Mouse (Mus musculus) limb, embryonic 13.5 days (tissue): ENCODE results near the gene Cdh4. TPM values are rescaled to one million over a fixed set of nuclear protein-coding genes. Genes with fewer than 3 reads are reported as not detected.

Source experiments
- ATAC-seq: fragments of 200-750 bp; cut with Nextera tagmentation; 2 replicates; pipeline ENCODE4 v1.8.0; 2017; ENCODE audit warnings: low read depth, moderate number of reproducible peaks, moderate TSS enrichment; ENCODE audit not compliant: low FRiP score
- H3K27ac ChIP-seq: fragments of 300-500 bp; sonication (generic); 2 replicates; pipeline ENCODE4 v1.5.1; 2015; ENCODE audit warnings: inconsistent platforms, mild to moderate bottlenecking, moderate library complexity
- H3K27me3 ChIP-seq: fragments of 300-500 bp; sonication (generic); 2 replicates; pipeline ENCODE4 v1.6.1; 2015; ENCODE audit warnings: mild to moderate bottlenecking, inconsistent platforms
- H3K36me3 ChIP-seq: fragments of 300-500 bp; sonication (generic); 2 replicates; pipeline ENCODE4 v1.6.1; 2015; ENCODE audit warnings: inconsistent platforms, mild to moderate bottlenecking, moderate library complexity
- H3K4me1 ChIP-seq: fragments of 300-500 bp; sonication (generic); 2 replicates; pipeline ENCODE4 v1.6.1; 2015; ENCODE audit warnings: inconsistent platforms
- H3K4me2 ChIP-seq: fragments of 300-500 bp; sonication (generic); replicated peaks from 2 replicates; pipeline ENCODE4 v1.6.1; 2015; ENCODE audit warnings: inconsistent platforms, mild to moderate bottlenecking, moderate library complexity
- H3K4me3 ChIP-seq: fragments of 300-500 bp; sonication (generic); 2 replicates; pipeline ENCODE4 v1.5.1; 2015; ENCODE audit warnings: moderate library complexity, mild to moderate bottlenecking, inconsistent platforms
- H3K9ac ChIP-seq: fragments of 300-500 bp; sonication (generic); 2 replicates; pipeline ENCODE4 v1.6.1; 2015; ENCODE audit warnings: mild to moderate bottlenecking, inconsistent platforms
- H3K9me3 ChIP-seq: fragments of 300-500 bp; sonication (generic); 2 replicates; pipeline ENCODE4 v1.6.1; 2016; ENCODE audit warnings: inconsistent platforms
- WGBS: fragments of 180-500 bp; shearing (Covaris S2); methylation state at CpG from one replicate; pipeline ENCODE4 v1.1.7; 2015; 5-methylcytosine and 5-hydroxymethylcytosine counted together
- polyA plus RNA-seq: library from polyadenylated mRNA; unstranded; fragments of >200 nt; fragmentation: Nextera tagmentation; extraction: Ambion mirVana; gene quantifications from 2 replicates; pipeline ENCODE4 v1.2.1, GENCODE M21; 2015

Cdh4 gene
- polyA plus RNA-seq, 1 experiment from 2014 or later = 12.2 TPM

GRCm38 (mm10) chr2:179698196-179698985, 256.2 kb downstream of the Cdh4 start:
- H3K4me2 ChIP-seq = no peak overlapping the region
- H3K4me1 ChIP-seq = peaks cover 16% of the 10 kb centered on the region
- 47% methylated on average over 12 of the region's 12 CpGs for whole genome bisulfite sequencing
- no peaks in the 10 kb centered on the region for H3K9me3 ChIP-seq
- H3K27ac ChIP-seq = no peak overlapping the region
- H3K4me3 ChIP-seq = no peak overlapping the region
- H3K27me3 ChIP-seq = peaks cover 33% of the 10 kb centered on the region
- no peak overlapping the region for H3K9ac ChIP-seq
- H3K36me3 ChIP-seq = no peaks in the 10 kb centered on the region
- no peak for ATAC-seq

GRCm38 (mm10) chr2:179705043-179705442, 262.8 kb downstream of the Cdh4 start:
- Histone ChIP-seq H3K36me3 (no peaks in the 10 kb centered on the region), H3K9ac (no peak overlapping the region), H3K4me2 (no peak overlapping the region), H3K4me1 (no peaks in the 10 kb centered on the region), H3K27me3 (peaks cover 6% of the 10 kb centered on the region; the same call in 1 of the 2 replicates), H3K9me3 (no peaks in the 10 kb centered on the region), H3K27ac (no peak overlapping the region), H3K4me3 (no peak overlapping the region)
- WGBS = 88% methylated on average over 11 of the region's 11 CpGs
- no peak for ATAC-seq

- no peak overlapping the region for H3K27ac ChIP-seq
- no peak overlapping the region for H3K4me2 ChIP-seq
- 76% methylated on average over 7 of the region's 7 CpGs for WGBS
- H3K9ac ChIP-seq = no peak overlapping the region
- no peak for ATAC-seq
- peaks cover 6% of the 10 kb centered on the region; the same call in 1 of the 2 replicates for H3K27me3 ChIP-seq
- no peak overlapping the region for H3K4me3 ChIP-seq
- no peaks in the 10 kb centered on the region for H3K4me1 ChIP-seq
- no peaks in the 10 kb centered on the region for H3K9me3 ChIP-seq
- no peaks in the 10 kb centered on the region for H3K36me3 ChIP-seq
These were observed 263.2 kb downstream of the Cdh4 start for GRCm38 (mm10) chr2:179705461-179705860.

GRCm38 (mm10) chr2:179706616-179707015, 264.4 kb downstream of the Cdh4 start:
- peaks cover 6% of the 10 kb centered on the region for H3K27me3 ChIP-seq
- no peaks in the 10 kb centered on the region for H3K36me3 ChIP-seq
- H3K4me2 ChIP-seq = no peak overlapping the region
- H3K9ac ChIP-seq = no peak overlapping the region
- H3K4me1 ChIP-seq = no peaks in the 10 kb centered on the region
- WGBS = 86% methylated on average over 3 of the region's 3 CpGs
- H3K27ac ChIP-seq = no peak overlapping the region
- no peak overlapping the region for H3K4me3 ChIP-seq
- H3K9me3 ChIP-seq = no peaks in the 10 kb centered on the region
- ATAC-seq = no peak

DNA sequence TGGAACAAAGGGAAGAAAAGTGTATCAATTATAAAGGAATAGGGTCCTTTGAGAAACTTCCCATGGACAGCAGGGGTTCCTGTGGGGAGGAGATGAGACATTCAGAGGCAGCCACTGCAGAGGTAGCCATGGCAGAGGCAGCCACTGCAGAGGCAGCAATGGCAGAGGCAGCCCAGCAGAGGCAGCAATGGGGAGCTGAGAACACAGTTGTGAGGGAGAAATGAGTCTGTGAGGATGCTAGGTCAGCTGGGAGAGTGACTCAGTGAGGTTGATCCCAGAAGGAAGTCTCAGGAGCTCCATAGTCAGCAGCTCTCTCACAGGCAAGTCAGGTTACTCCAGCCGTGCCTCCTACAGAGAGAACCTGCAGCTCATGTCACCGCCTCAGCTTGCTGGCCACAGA, 266.9 kb downstream of the Cdh4 start:
- no peak overlapping the region for H3K4me2 ChIP-seq
- ATAC-seq = no peak
- WGBS = 78% methylated on average over 2 of the region's 2 CpGs

DNA sequence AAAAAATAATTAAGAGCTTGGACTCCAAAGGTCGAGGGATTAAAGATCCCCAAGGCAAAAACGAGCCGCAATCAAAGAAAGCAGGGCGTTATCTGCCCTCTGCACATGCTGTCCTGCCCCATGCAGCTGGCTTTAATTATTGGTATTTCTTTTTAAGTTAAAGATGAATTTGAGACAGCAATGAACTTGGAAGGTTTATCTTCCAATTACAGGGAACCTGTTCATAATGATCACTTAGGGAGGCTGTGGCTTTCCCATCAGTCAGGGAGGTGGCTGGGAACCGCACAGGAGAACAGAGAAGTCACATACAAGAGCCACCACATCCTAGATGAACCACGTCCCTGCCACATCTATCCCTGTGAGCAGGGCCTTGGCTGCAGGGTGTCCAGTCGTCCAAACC, 270.5 kb downstream of the Cdh4 start:
- Histone ChIP-seq H3K27me3 (peaks cover 7% of the 10 kb centered on the region), H3K4me1 (0 out of 2 replicates have a peak, but pooled peaks cover 3% of the 10 kb centered on the region), H3K9me3 (no peaks in the 10 kb centered on the region), H3K4me3 (no peak overlapping the region), H3K4me2 (no peak overlapping the region), H3K9ac (no peak overlapping the region), H3K36me3 (no peaks in the 10 kb centered on the region), H3K27ac (no peak overlapping the region)
- ATAC-seq = no peak
- 42% methylated on average over 7 of the region's 7 CpGs for WGBS

More for the DNA sequence above, 266.9 kb downstream of the Cdh4 start:
- H3K27me3 ChIP-seq = peaks cover 13% of the 10 kb centered on the region
- H3K9ac ChIP-seq = no peak overlapping the region
- H3K4me1 ChIP-seq = 0 out of 2 replicates have a peak, but pooled peaks cover 3% of the 10 kb centered on the region
- no peak overlapping the region for H3K27ac ChIP-seq
- no peaks in the 10 kb centered on the region for H3K36me3 ChIP-seq
- no peaks in the 10 kb centered on the region for H3K9me3 ChIP-seq
- H3K4me3 ChIP-seq = no peak overlapping the region

GRCm38 (mm10) chr2:179713326-179713725, 271.1 kb downstream of the Cdh4 start:
- H3K36me3 ChIP-seq = no peaks in the 10 kb centered on the region
- H3K27me3 ChIP-seq = peaks cover 7% of the 10 kb centered on the region
- no peak overlapping the region for H3K27ac ChIP-seq
- H3K9me3 ChIP-seq = no peaks in the 10 kb centered on the region
- no peak overlapping the region for H3K9ac ChIP-seq
- 66% methylated on average over 4 of the region's 4 CpGs for WGBS
- H3K4me1 ChIP-seq = 0 out of 2 replicates have a peak, but pooled peaks cover 3% of the 10 kb centered on the region
- no peak overlapping the region for H3K4me2 ChIP-seq
- no peak overlapping the region for H3K4me3 ChIP-seq
- ATAC-seq = no peak

DNA sequence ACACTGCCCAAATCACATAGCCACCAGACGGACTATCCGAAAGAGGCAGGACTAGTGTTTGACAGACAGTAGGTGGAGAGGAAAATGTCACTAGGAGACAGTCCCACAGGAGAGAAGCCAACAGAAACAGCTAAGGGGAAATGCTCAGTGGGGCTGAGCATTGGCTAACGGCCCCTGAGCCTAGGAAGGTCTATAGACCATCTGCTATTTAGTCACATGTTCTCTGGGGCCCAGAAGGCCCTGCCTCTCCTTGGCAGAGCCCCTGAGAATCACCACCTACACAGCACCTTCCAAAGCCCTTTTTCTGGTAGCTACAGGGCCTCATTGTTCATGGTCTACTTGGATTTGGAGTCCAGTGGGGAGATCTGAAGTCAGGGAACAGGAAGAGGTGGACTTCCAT, 271.9 kb downstream of the Cdh4 start:
- ATAC-seq = no peak
- no peaks in the 10 kb centered on the region for H3K9me3 ChIP-seq
- no peak overlapping the region for H3K4me2 ChIP-seq
- peaks cover 7% of the 10 kb centered on the region for H3K27me3 ChIP-seq
- no peaks in the 10 kb centered on the region for H3K36me3 ChIP-seq
- no peak overlapping the region for H3K27ac ChIP-seq
- WGBS = 77% methylated on average over 3 of the region's 3 CpGs
- no peak overlapping the region for H3K4me3 ChIP-seq
- 0 out of 2 replicates have a peak, but pooled peaks cover 3% of the 10 kb centered on the region for H3K4me1 ChIP-seq
- no peak overlapping the region for H3K9ac ChIP-seq

- Histone ChIP-seq H3K36me3 (no peaks in the 10 kb centered on the region), H3K4me1 (peaks cover 9% of the 10 kb centered on the region; the same call in 1 of the 2 replicates), H3K9ac (no peak overlapping the region), H3K4me2 (no peak overlapping the region), H3K27ac (no peak overlapping the region), H3K4me3 (no peak overlapping the region), H3K9me3 (no peaks in the 10 kb centered on the region), H3K27me3 (peaks cover 7% of the 10 kb centered on the region)
- 87% methylated on average over 1 of the region's 1 CpGs for WGBS
- no peak for ATAC-seq
These were observed 273.1 kb downstream of the Cdh4 start for GRCm38 (mm10) chr2:179715375-179715774.

GRCm38 (mm10) chr2:179720366-179720765, 278.1 kb downstream of the Cdh4 start:
- Histone ChIP-seq H3K27me3 (peaks cover 4% of the 10 kb centered on the region; the same call in 1 of the 2 replicates), H3K9me3 (no peaks in the 10 kb centered on the region), H3K36me3 (no peaks in the 10 kb centered on the region), H3K4me1 (peaks cover 9% of the 10 kb centered on the region; the same call in 1 of the 2 replicates), H3K4me2 (no peak overlapping the region), H3K9ac (no peak overlapping the region), H3K27ac (no peak overlapping the region), H3K4me3 (no peak overlapping the region)
- WGBS = 22% methylated on average over 3 of the region's 3 CpGs
- no peak for ATAC-seq

GRCm38 (mm10) chr2:179721534-179722516, 279.6 kb downstream of the Cdh4 start:
- H3K9ac ChIP-seq = no peak overlapping the region
- no peak for ATAC-seq
- no peak overlapping the region for H3K4me3 ChIP-seq
- H3K27ac ChIP-seq = no peak overlapping the region
- no peaks in the 10 kb centered on the region for H3K9me3 ChIP-seq
- H3K4me2 ChIP-seq = no peak overlapping the region
- peaks cover 4% of the 10 kb centered on the region; the same call in 1 of the 2 replicates for H3K27me3 ChIP-seq
- WGBS = 66% methylated on average over 18 of the region's 18 CpGs
- H3K4me1 ChIP-seq = peaks cover 9% of the 10 kb centered on the region; the same call in 1 of the 2 replicates
- no peaks in the 10 kb centered on the region for H3K36me3 ChIP-seq
